Mouse (Mus musculus): ENCODE results near the gene Prdm2. TPM values are rescaled to one million over a fixed set of nuclear protein-coding genes. Genes with fewer than 3 reads are reported as not detected.

The Prdm2 gene
- polyA plus RNA-seq, 1 experiment from 2014 or later = 16.9 TPM

DNA sequence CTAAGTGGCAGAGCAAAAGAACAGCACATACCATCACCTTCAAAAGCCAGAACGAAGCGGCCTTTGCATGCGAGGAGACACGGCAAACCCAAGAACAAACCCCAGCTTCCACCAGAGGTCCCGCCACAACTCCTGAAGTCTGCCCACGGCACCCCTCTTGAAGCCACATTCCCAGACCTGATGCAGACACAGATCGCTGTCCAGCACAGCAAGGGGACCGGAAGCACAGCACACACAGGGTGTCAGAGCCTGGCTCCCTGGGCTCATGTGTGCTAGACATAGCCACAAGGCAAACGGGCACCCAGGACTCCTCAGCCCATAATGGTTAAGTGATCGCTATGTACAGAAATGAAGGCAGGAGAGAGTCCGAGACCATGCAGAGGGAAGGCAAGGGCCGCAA, 96.9 kb downstream of the Prdm2 start:
- no peak for ATAC-seq (ENCODE audit: insufficient read depth, low FRiP score, low TSS enrichment)
- H3K9ac ChIP-seq (ENCODE audit: low read length) = no peak overlapping the region

GRCm38 (mm10) chr4:143114232-143114979, 98.4 kb downstream of the Prdm2 start:
- DNase-seq (ENCODE audit: low spot score) = no peak
- no peak overlapping the region for H3K4me2 ChIP-seq (ENCODE audit: low read depth)
- H3K4me3 ChIP-seq (ENCODE audit: low read depth, low read length) = no peak overlapping the region
- peak; percentile 38 for ATAC-seq (ENCODE audit: insufficient read depth, low FRiP score, low TSS enrichment)
- H3K36me3 ChIP-seq (ENCODE audit: control insufficient read depth, insufficient read depth, low read length) = peaks cover 2% of the 10 kb centered on the region; the same call in 1 of the 2 replicates
- H3K4me1 ChIP-seq (ENCODE audit: control insufficient read depth, insufficient read depth, low read length) = no peaks in the 10 kb centered on the region
- no peak overlapping the region for H3K9ac ChIP-seq (ENCODE audit: low read length)
- H3K27ac ChIP-seq (ENCODE audit: low read depth, low read length) = no peak overlapping the region
- no peaks in the 10 kb centered on the region for H3K9me3 ChIP-seq (ENCODE audit: control insufficient read depth, low read length)
- 71% methylated on average over 21 of the region's 21 CpGs for WGBS
- no peaks in the 10 kb centered on the region for H3K27me3 ChIP-seq (ENCODE audit: control insufficient read depth, insufficient read depth, low read length)

More for the DNA sequence above, 96.9 kb downstream of the Prdm2 start:
- Histone ChIP-seq H3K4me3 (ENCODE audit: low read depth, low read length) (no peak overlapping the region), H3K27ac (ENCODE audit: low read depth, low read length) (no peak overlapping the region), H3K9me3 (ENCODE audit: control insufficient read depth, low read length) (no peaks in the 10 kb centered on the region), H3K36me3 (ENCODE audit: control insufficient read depth, insufficient read depth, low read length) (no peaks in the 10 kb centered on the region; the same call in 1 of the 2 replicates), H3K4me2 (ENCODE audit: low read depth) (no peak overlapping the region), H3K4me1 (ENCODE audit: control insufficient read depth, insufficient read depth, low read length) (no peaks in the 10 kb centered on the region), H3K27me3 (ENCODE audit: control insufficient read depth, insufficient read depth, low read length) (no peaks in the 10 kb centered on the region)
- WGBS = 87% methylated on average over 12 of the region's 12 CpGs
- no peak for DNase-seq (ENCODE audit: low spot score)

GRCm38 (mm10) chr4:143112985-143113384, 99.8 kb downstream of the Prdm2 start:
- Histone ChIP-seq H3K9me3 (ENCODE audit: control insufficient read depth, low read length) (no peaks in the 10 kb centered on the region), H3K9ac (ENCODE audit: low read length) (no peak overlapping the region), H3K36me3 (ENCODE audit: control insufficient read depth, insufficient read depth, low read length) (peaks cover 2% of the 10 kb centered on the region; the same call in 1 of the 2 replicates), H3K4me2 (ENCODE audit: low read depth) (no peak overlapping the region), H3K4me3 (ENCODE audit: low read depth, low read length) (no peak overlapping the region), H3K27ac (ENCODE audit: low read depth, low read length) (no peak overlapping the region), H3K27me3 (ENCODE audit: control insufficient read depth, insufficient read depth, low read length) (no peaks in the 10 kb centered on the region), H3K4me1 (ENCODE audit: control insufficient read depth, insufficient read depth, low read length) (0 out of 2 replicates have a peak, but pooled peaks cover 7% of the 10 kb centered on the region)
- DNase-seq (ENCODE audit: low spot score) = peak; percentile 71
- ATAC-seq (ENCODE audit: insufficient read depth, low FRiP score, low TSS enrichment) = peak; percentile 16; the same call in 1 of the 2 replicates
- WGBS = 35% methylated on average over 6 of the region's 6 CpGs

- Histone ChIP-seq H3K9me3 (ENCODE audit: control insufficient read depth, low read length) (no peaks in the 10 kb centered on the region), H3K4me1 (ENCODE audit: control insufficient read depth, insufficient read depth, low read length) (peaks cover 8% of the 10 kb centered on the region; the same call in 1 of the 2 replicates), H3K27me3 (ENCODE audit: control insufficient read depth, insufficient read depth, low read length) (no peaks in the 10 kb centered on the region), H3K36me3 (ENCODE audit: control insufficient read depth, insufficient read depth, low read length) (peaks cover 2% of the 10 kb centered on the region; the same call in 1 of the 2 replicates), H3K4me2 (ENCODE audit: low read depth) (no peak overlapping the region), H3K9ac (ENCODE audit: low read length) (no peak overlapping the region), H3K27ac (ENCODE audit: low read depth, low read length) (no peak overlapping the region), H3K4me3 (ENCODE audit: low read depth, low read length) (no peak overlapping the region)
- ATAC-seq (ENCODE audit: insufficient read depth, low FRiP score, low TSS enrichment) (no peak), DNase-seq (ENCODE audit: low spot score) (no peak)
- 89% methylated on average over 2 of the region's 2 CpGs for WGBS
Measured at GRCm38 (mm10) chr4:143112439-143112838, 100.4 kb downstream of the Prdm2 start.

GRCm38 (mm10) chr4:143111872-143112271, 100.9 kb downstream of the Prdm2 start:
- Histone ChIP-seq H3K36me3 (ENCODE audit: control insufficient read depth, insufficient read depth, low read length) (peaks cover 2% of the 10 kb centered on the region; the same call in 1 of the 2 replicates), H3K27ac (ENCODE audit: low read depth, low read length) (no peak overlapping the region), H3K9me3 (ENCODE audit: control insufficient read depth, low read length) (no peaks in the 10 kb centered on the region), H3K4me2 (ENCODE audit: low read depth) (no peak overlapping the region), H3K4me3 (ENCODE audit: low read depth, low read length) (no peak overlapping the region), H3K9ac (ENCODE audit: low read length) (no peak overlapping the region), H3K27me3 (ENCODE audit: control insufficient read depth, insufficient read depth, low read length) (no peaks in the 10 kb centered on the region), H3K4me1 (ENCODE audit: control insufficient read depth, insufficient read depth, low read length) (peaks cover 8% of the 10 kb centered on the region; the same call in 1 of the 2 replicates)
- DNase-seq (ENCODE audit: low spot score) (no peak), ATAC-seq (ENCODE audit: insufficient read depth, low FRiP score, low TSS enrichment) (no peak)
- 95% methylated on average over 5 of the region's 5 CpGs for WGBS

DNA sequence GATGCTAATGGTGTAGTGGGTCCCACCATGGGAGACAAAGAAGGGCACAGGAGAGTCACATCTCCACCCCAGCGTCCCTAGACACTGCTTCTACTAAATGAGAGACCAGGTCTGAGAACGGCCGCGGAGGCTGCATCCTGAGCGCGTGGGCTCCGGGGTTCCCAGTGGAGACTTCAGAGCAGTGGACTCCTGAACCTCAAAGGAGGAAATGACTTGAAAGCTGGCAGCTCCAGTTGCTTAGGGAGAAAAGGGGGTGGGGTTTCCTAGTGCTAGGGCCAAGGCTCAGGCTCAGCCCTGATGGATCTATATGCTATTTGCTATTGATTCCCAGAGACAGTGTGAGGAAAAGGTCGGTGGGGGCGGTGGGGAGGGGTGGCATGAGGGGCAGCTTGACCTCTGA, 104.2 kb downstream of the Prdm2 start:
- no peaks in the 10 kb centered on the region for H3K27me3 ChIP-seq (ENCODE audit: control insufficient read depth, insufficient read depth, low read length)
- H3K4me1 ChIP-seq (ENCODE audit: control insufficient read depth, insufficient read depth, low read length) = peaks cover 8% of the 10 kb centered on the region; the same call in 1 of the 2 replicates
- no peak overlapping the region for H3K4me3 ChIP-seq (ENCODE audit: low read depth, low read length)
- DNase-seq (ENCODE audit: low spot score) (peak; percentile 36), ATAC-seq (ENCODE audit: insufficient read depth, low FRiP score, low TSS enrichment) (no peak)
- peaks cover 2% of the 10 kb centered on the region; the same call in 1 of the 2 replicates for H3K36me3 ChIP-seq (ENCODE audit: control insufficient read depth, insufficient read depth, low read length)
- no peak overlapping the region for H3K4me2 ChIP-seq (ENCODE audit: low read depth)
- no peak overlapping the region for H3K27ac ChIP-seq (ENCODE audit: low read depth, low read length)
- H3K9me3 ChIP-seq (ENCODE audit: control insufficient read depth, low read length) = no peaks in the 10 kb centered on the region
- no peak overlapping the region for H3K9ac ChIP-seq (ENCODE audit: low read length)
- WGBS = 27% methylated on average over 9 of the region's 9 CpGs

- H3K27ac ChIP-seq (ENCODE audit: low read depth, low read length) = no peak overlapping the region
- ATAC-seq (ENCODE audit: insufficient read depth, low FRiP score, low TSS enrichment) (no peak), DNase-seq (ENCODE audit: low spot score) (no peak)
- no peak overlapping the region for H3K4me3 ChIP-seq (ENCODE audit: low read depth, low read length)
- H3K4me2 ChIP-seq (ENCODE audit: low read depth) = no peak overlapping the region
- no peaks in the 10 kb centered on the region for H3K27me3 ChIP-seq (ENCODE audit: control insufficient read depth, insufficient read depth, low read length)
- WGBS = 86% methylated on average over 6 of the region's 6 CpGs
- H3K9me3 ChIP-seq (ENCODE audit: control insufficient read depth, low read length) = no peaks in the 10 kb centered on the region
- H3K9ac ChIP-seq (ENCODE audit: low read length) = no peak overlapping the region
- H3K4me1 ChIP-seq (ENCODE audit: control insufficient read depth, insufficient read depth, low read length) = peaks cover 8% of the 10 kb centered on the region; the same call in 1 of the 2 replicates
- H3K36me3 ChIP-seq (ENCODE audit: control insufficient read depth, insufficient read depth, low read length) = 0 out of 2 replicates have a peak, but pooled peaks cover 2% of the 10 kb centered on the region
Measured at GRCm38 (mm10) chr4:143106971-143107370, 105.8 kb downstream of the Prdm2 start.

DNA sequence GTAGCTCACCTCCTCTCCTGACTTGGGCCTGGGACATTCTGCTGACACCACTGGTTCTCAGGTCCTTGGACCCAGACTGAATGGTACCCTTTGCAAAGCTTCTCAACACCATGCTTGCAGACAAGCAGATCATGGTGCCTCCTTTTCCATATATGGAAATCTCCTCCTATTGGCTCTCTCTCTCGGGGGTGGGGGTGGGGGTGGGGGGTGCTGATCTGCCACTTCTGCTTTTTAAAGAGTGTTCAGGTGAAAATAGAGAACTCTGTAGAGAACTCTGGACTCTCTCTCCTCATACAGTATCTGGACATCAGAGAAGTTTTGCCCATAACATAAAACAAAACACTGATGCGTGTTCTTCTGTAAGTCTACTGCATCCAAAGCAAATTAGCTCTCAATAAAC, 106.2 kb downstream of the Prdm2 start:
- H3K9ac ChIP-seq (ENCODE audit: low read length) = no peak overlapping the region
- H3K36me3 ChIP-seq (ENCODE audit: control insufficient read depth, insufficient read depth, low read length) = 0 out of 2 replicates have a peak, but pooled peaks cover 2% of the 10 kb centered on the region
- DNase-seq (ENCODE audit: low spot score) (no peak), ATAC-seq (ENCODE audit: insufficient read depth, low FRiP score, low TSS enrichment) (no peak)
- no peaks in the 10 kb centered on the region for H3K9me3 ChIP-seq (ENCODE audit: control insufficient read depth, low read length)
- H3K27ac ChIP-seq (ENCODE audit: low read depth, low read length) = no peak overlapping the region
- H3K4me1 ChIP-seq (ENCODE audit: control insufficient read depth, insufficient read depth, low read length) = peaks cover 8% of the 10 kb centered on the region; the same call in 1 of the 2 replicates
- H3K27me3 ChIP-seq (ENCODE audit: control insufficient read depth, insufficient read depth, low read length) = no peaks in the 10 kb centered on the region
- no peak overlapping the region for H3K4me3 ChIP-seq (ENCODE audit: low read depth, low read length)
- WGBS = 82% methylated on average over 2 of the region's 2 CpGs
- no peak overlapping the region for H3K4me2 ChIP-seq (ENCODE audit: low read depth)

GRCm38 (mm10) chr4:143104739-143105138, 108.1 kb downstream of the Prdm2 start:
- DNase-seq (ENCODE audit: low spot score) = no peak
- Histone ChIP-seq H3K4me1 (ENCODE audit: control insufficient read depth, insufficient read depth, low read length) (peaks cover 8% of the 10 kb centered on the region; the same call in 1 of the 2 replicates), H3K9me3 (ENCODE audit: control insufficient read depth, low read length) (no peaks in the 10 kb centered on the region), H3K9ac (ENCODE audit: low read length) (no peak overlapping the region), H3K36me3 (ENCODE audit: control insufficient read depth, insufficient read depth, low read length) (no peaks in the 10 kb centered on the region), H3K4me2 (ENCODE audit: low read depth) (no peak overlapping the region), H3K27ac (ENCODE audit: low read depth, low read length) (no peak overlapping the region), H3K4me3 (ENCODE audit: low read depth, low read length) (no peak overlapping the region), H3K27me3 (ENCODE audit: control insufficient read depth, insufficient read depth, low read length) (no peaks in the 10 kb centered on the region)
- ATAC-seq (ENCODE audit: insufficient read depth, low FRiP score, low TSS enrichment) = no peak
- 70% methylated on average over 5 of the region's 5 CpGs for WGBS
